10 mouse cellular contexts compared by ENCODE assay signal in the genomic region with DNA sequence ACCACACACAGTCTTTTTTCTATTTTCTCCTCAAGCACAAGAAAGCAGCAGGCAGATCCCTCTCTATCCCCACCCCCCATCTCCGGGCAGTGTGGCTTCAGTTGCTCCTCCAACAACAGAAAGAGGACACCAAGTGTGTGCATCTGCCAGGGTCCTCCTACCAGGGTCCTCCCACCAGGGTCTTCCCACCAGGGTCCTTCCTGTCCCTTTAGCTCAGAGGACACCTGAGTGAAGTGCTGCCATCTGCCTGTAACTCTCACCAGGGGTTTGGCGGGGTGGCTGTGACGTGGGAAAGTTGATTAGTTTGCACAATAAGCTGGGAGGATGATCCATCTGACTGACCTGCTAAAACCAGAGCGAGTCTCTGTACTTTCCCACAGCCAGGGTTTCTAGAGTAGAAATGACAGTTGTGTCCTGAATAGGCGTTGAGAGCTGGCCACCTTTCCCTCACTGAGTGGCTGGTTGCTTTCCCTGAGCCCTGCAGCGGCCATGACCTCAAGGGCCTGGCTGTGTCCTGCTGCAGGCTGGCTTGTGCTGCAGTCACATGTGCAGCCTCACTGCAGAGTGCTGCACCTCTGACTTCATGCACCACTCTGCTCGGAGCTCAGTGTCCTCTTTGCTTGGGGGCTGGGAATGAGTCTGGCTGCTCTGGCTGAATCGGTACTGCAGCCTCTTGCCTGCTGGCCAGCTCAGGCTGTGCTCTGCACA. TPM values are rescaled to one million over a fixed set of nuclear protein-coding genes. Genes with fewer than 3 reads are reported as not detected.
DNase-seq lines count a peak whose midpoint lies in the region; ATAC-seq and TF ChIP-seq lines count a peak whose summit lies in the region.
"Had no signal": no experiment of that assay in that cellular context is flagged by ENCODE, and none has a peak within 500 bp of the region (broad histone marks: within the 10 kb centered on the region; RNA-seq: fewer than 3 reads in every experiment).

No protein-coding gene starts in this region.

- no peak overlapping the region for H3K4me2 ChIP-seq in CH12.LX (ENCODE audit: insufficient read depth, low read depth, poor library complexity, severe bottlenecking)
- no peak overlapping the region for H3K4me2 ChIP-seq in embryonic facial prominence, embryonic 13.5 days
- H3K4me2 ChIP-seq: lung, embryonic 14.5 days had no signal

- 51% methylated on average over 8 of the region's 8 CpGs for WGBS in embryonic facial prominence, embryonic 13.5 days

- intact Hi-C loops in gastrocnemius, adult 2 months (cut with DNase I), result no loop called here

- no peak; the same call in 1 of the 2 replicates for TF ChIP-seq RAD21 in CH12.LX (IDR thresholded peaks at IDR 0.05; ENCODE audit: low read depth, low read length)

- peak; percentile 33; the same call in 1 of the 2 replicates for TF ChIP-seq CTCF in gastrocnemius, adult 2 months (IDR thresholded peaks at IDR 0.05)
- TF ChIP-seq CTCF in CH12.LX (conservative IDR thresholded peaks at IDR 0.05 in 1 of 2, IDR thresholded peaks at IDR 0.05 in 1 of 2; ENCODE audit: low read depth in 2 of 2, low read length in 2 of 2), result peak in 1 of 2 experiments; percentile 19; a peak in 1 of 4 replicates

- dilution Hi-C loops in CH12.LX (cut with MboI; ENCODE audit: extremely low pct_ligation_motif_present, extremely low pct_unique_long_range_greater_than_20kb, low sequenced_read_pairs), result no loop called here

- DNase-seq in gastrocnemius, adult 2 months, result peak; percentile 36
- DNase-seq in gastrocnemius, postnatal 4 days (ENCODE audit: low spot score in 2 of 2), result no peak
- no peak for DNase-seq in CH12.LX (ENCODE audit: extremely low read depth)
- peak; percentile 15 to 53 for DNase-seq in kidney, postnatal 36 days
- no peak for DNase-seq in left cerebral cortex, adult 18-20 months (ENCODE audit: low spot score in 2 of 2)
- DNase-seq: gastrocnemius, postnatal 14 days; lung, embryonic 14.5 days had no signal

- H3K4me1 ChIP-seq in CH12.LX (ENCODE audit: control insufficient read depth in 1 of 2, insufficient read depth in 2 of 2), result peaks cover 0 to 6% of the 10 kb centered on the region in 2 experiments; a peak in 2 of 4 replicates
- H3K4me1 ChIP-seq in embryonic facial prominence, embryonic 13.5 days, result peaks cover 14% of the 10 kb centered on the region; the same call in 1 of the 2 replicates

- H3K36me3 ChIP-seq in CH12.LX (replicated peaks in 1 of 2; ENCODE audit: control insufficient read depth in 1 of 2, insufficient read depth in 1 of 2, low read length in 1 of 2), result peaks cover 0 to 31% of the 10 kb centered on the region in 2 experiments
- H3K36me3 ChIP-seq in embryonic facial prominence, embryonic 13.5 days, result peaks cover 24% of the 10 kb centered on the region; the same call in 1 of the 2 replicates

- H3K4me3 ChIP-seq in gastrocnemius, adult 2 months, result no peak overlapping the region
- no peak overlapping the region for H3K4me3 ChIP-seq in CH12.LX (replicated peaks in 1 of 3; ENCODE audit: low read depth in 2 of 3, low read length in 2 of 3, poor library complexity in 1 of 3)
- no peak overlapping the region for H3K4me3 ChIP-seq in embryonic facial prominence, embryonic 13.5 days

- no peaks in the 10 kb centered on the region for H3K9me3 ChIP-seq in CH12.LX (replicated peaks; ENCODE audit: low read length)
- H3K9me3 ChIP-seq in embryonic facial prominence, embryonic 13.5 days, result no peaks in the 10 kb centered on the region

- H3K79me2 ChIP-seq in CH12.LX (replicated peaks; ENCODE audit: control insufficient read depth, extremely low read depth, insufficient read depth, poor library complexity, severe bottlenecking), result no peaks in the 10 kb centered on the region

- in situ Hi-C loops in CH12.LX (cut with MboI; ENCODE audit: low pct_ligation_motif_present, low pct_unique_long_range_greater_than_20kb, low sequenced_read_pairs), result no loop called here

- no peak for TF ChIP-seq POLR2A in CH12.LX (IDR thresholded peaks at IDR 0.05; ENCODE audit: low read depth, low read length)

- no peak overlapping the region for H3K9ac ChIP-seq in CH12.LX (ENCODE audit: insufficient read depth, low read depth)
- H3K9ac ChIP-seq in embryonic facial prominence, embryonic 13.5 days, result 0 out of 2 replicates have a peak overlapping the region, but pooled peaks have one; percentile 27
- H3K9ac ChIP-seq: lung, embryonic 14.5 days had no signal

- ATAC-seq in embryonic facial prominence, embryonic 13.5 days (ENCODE audit: insufficient number of reproducible peaks, insufficient read depth, low FRiP score, low TSS enrichment, low read depth), result no peak
- no peak for ATAC-seq in CD4-positive, CD25-positive, alpha-beta regulatory T cell, adult 4 months
- no peak for ATAC-seq in activated CD4-positive, CD25-positive, alpha-beta regulatory T cell, adult 4 months

- TF ChIP-seq EP300 in CH12.LX (IDR thresholded peaks at IDR 0.05; ENCODE audit: low read length), result no peak

- 0 out of 2 replicates have a peak overlapping the region, but pooled peaks have one; percentile 24 for H3K27ac ChIP-seq in gastrocnemius, adult 2 months
- H3K27ac ChIP-seq in CH12.LX (ENCODE audit: insufficient read depth, low read depth), result no peak overlapping the region
- H3K27ac ChIP-seq in embryonic facial prominence, embryonic 13.5 days, result peak overlapping the region; percentile 51; the same call in 1 of the 2 replicates

- H3K27me3 ChIP-seq in CH12.LX (replicated peaks), result no peaks in the 10 kb centered on the region
- no peaks in the 10 kb centered on the region for H3K27me3 ChIP-seq in embryonic facial prominence, embryonic 13.5 days

TF ChIP-seq in CH12.LX, 34 proteins besides CTCF, POLR2A, EP300 and RAD21:
- TF ChIP-seq UBTF (IDR thresholded peaks at IDR 0.05; ENCODE audit: low read depth, low read length), result no peak
- peak; percentile 23 for TF ChIP-seq SMC3 (IDR thresholded peaks at IDR 0.05; ENCODE audit: low read depth, low read length)

RNA-seq across cellular contexts. Expression of a gene that starts 15.4 kb away (rescaled TPM):
- total RNA-seq in gastrocnemius, adult 2 months (2021), result under 1 TPM; 0.56 to 0.59 TPM
- 1 to 10 TPM; 2.4 to 2.5 TPM for total RNA-seq in gastrocnemius, postnatal 4 days (2021)
- total RNA-seq in CH12.LX (2012; rRNA removed), result 3.7 and 4.7 TPM in 2 replicates
- 0.07 TPM in 1 of 2 replicates, not detected in the other for total RNA-seq in CH12.LX (2014; rRNA removed)
- 0.29 and 0.31 TPM in 2 replicates for polyA plus RNA-seq in CH12.LX (2012; ENCODE audit: insufficient read length, low read depth)
- polyA plus RNA-seq in embryonic facial prominence, embryonic 13.5 days (2015; fragmentation: Nextera tagmentation; extraction: Ambion mirVana), result 0.66 and 0.76 TPM in 2 replicates
- under 1 TPM; 0.10 to 0.13 TPM for polyA plus RNA-seq in CD4-positive, CD25-positive, alpha-beta regulatory T cell, adult 4 months (2017; shearing (Covaris generic))
- polyA plus RNA-seq in activated CD4-positive, CD25-positive, alpha-beta regulatory T cell, adult 4 months (2017; shearing (Covaris generic)), result under 1 TPM; 0.43 to 0.44 TPM
- total RNA-seq in left cerebral cortex, adult 18-20 months (2021), result 1 to 10 TPM; 1.1 to 2.0 TPM

RNA-seq across cellular contexts. Expression of a gene that starts 38.7 kb away (rescaled TPM):
- 10 to 100 TPM; 20.1 to 24.0 TPM for total RNA-seq in gastrocnemius, adult 2 months (2021)
- 10 to 100 TPM; 20.5 to 25.4 TPM for total RNA-seq in gastrocnemius, postnatal 4 days (2021)
- 80.6 and 114 TPM in 2 replicates for total RNA-seq in CH12.LX (2012; rRNA removed)
- 152 and 156 TPM in 2 replicates for total RNA-seq in CH12.LX (2014; rRNA removed)
- 183 and 202 TPM in 2 replicates for polyA plus RNA-seq in CH12.LX (2012; ENCODE audit: insufficient read length, low read depth)
- polyA plus RNA-seq in embryonic facial prominence, embryonic 13.5 days (2015; fragmentation: Nextera tagmentation; extraction: Ambion mirVana), result 74.4 and 76.9 TPM in 2 replicates
- polyA plus RNA-seq in CD4-positive, CD25-positive, alpha-beta regulatory T cell, adult 4 months (2017; shearing (Covaris generic)), result 10 to 100 TPM; 53.2 to 64.3 TPM
- polyA plus RNA-seq in activated CD4-positive, CD25-positive, alpha-beta regulatory T cell, adult 4 months (2017; shearing (Covaris generic)), result 10 to 100 TPM; 40.0 to 54.3 TPM
- total RNA-seq in left cerebral cortex, adult 18-20 months (2021), result 10 to 100 TPM; 36.9 to 40.8 TPM

Comparison
In these comparisons a context has a peak if more than half of its experiments do, and no peak if none do; other contexts are left out.
1. DNase-seq: peak in gastrocnemius, adult 2 months (single experiment) and kidney, postnatal 36 days (2 of 2); none in gastrocnemius, postnatal 4 days (0 of 2), CH12.LX (single experiment) and left cerebral cortex, adult 18-20 months (0 of 2).